In the genomic region with DNA sequence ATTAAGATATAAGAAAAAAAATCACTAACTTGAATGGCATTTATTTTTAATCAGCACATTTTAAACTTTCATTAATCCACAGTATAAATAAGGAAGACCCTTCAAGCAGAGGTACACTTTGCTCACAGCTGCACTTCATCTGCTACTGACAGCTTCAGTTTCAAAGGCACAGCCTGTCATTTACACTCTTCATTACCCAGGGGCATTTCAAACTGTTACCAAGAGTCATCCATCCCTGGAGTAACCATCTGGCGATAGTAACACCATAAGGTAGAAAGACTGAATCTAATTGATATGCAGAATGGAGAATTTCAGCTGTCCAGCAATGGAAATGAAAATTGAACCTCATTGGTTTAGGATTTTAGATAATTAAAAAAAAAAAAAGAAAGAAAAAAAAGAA, we compare ENCODE assay signal across 12 mouse cellular contexts. TPM values are rescaled to one million over a fixed set of nuclear protein-coding genes. Genes with fewer than 3 reads are reported as not detected.
DNase-seq lines count a peak whose midpoint lies in the region; ATAC-seq and TF ChIP-seq lines count a peak whose summit lies in the region.
"Had no signal": no experiment of that assay in that cellular context is flagged by ENCODE, and none has a peak within 500 bp of the region (broad histone marks: within the 10 kb centered on the region; RNA-seq: fewer than 3 reads in every experiment).

No protein-coding gene starts in this region.

- H3K9ac ChIP-seq in neural tube, embryonic 12.5 days: no peak overlapping the region
- no peak overlapping the region for H3K9ac ChIP-seq in neural tube, embryonic 15.5 days (replicated peaks)
- H3K9ac ChIP-seq in hindbrain, embryonic 16.5 days (ENCODE audit: low read depth, low read length): no peak overlapping the region
- H3K9ac ChIP-seq: heart, embryonic 13.5 days; intestine, embryonic 15.5 days; liver, embryonic 12.5 days had no signal

- H3K27me3 ChIP-seq in neural tube, embryonic 12.5 days (replicated peaks): no peaks in the 10 kb centered on the region
- H3K27me3 ChIP-seq in neural tube, embryonic 15.5 days (replicated peaks): no peaks in the 10 kb centered on the region
- H3K27me3 ChIP-seq in hindbrain, embryonic 16.5 days (replicated peaks; ENCODE audit: control insufficient read depth, insufficient read depth, low read length): no peaks in the 10 kb centered on the region
- H3K27me3 ChIP-seq: heart, embryonic 13.5 days; intestine, embryonic 15.5 days; liver, embryonic 12.5 days had no signal

- WGBS in neural tube, embryonic 12.5 days: 46% methylated on average over 1 of the region's 1 CpGs
- WGBS in neural tube, embryonic 15.5 days: 24% methylated on average over 1 of the region's 1 CpGs
- WGBS in hindbrain, embryonic 16.5 days: 21% methylated on average over 1 of the region's 1 CpGs

- H3K4me1 ChIP-seq in neural tube, embryonic 12.5 days: peaks cover 13% of the 10 kb centered on the region
- H3K4me1 ChIP-seq in neural tube, embryonic 15.5 days: peaks cover 8% of the 10 kb centered on the region
- H3K4me1 ChIP-seq in hindbrain, embryonic 16.5 days (ENCODE audit: control insufficient read depth, insufficient read depth, low read depth, low read length): no peaks in the 10 kb centered on the region
- H3K4me1 ChIP-seq: heart, embryonic 13.5 days; liver, embryonic 12.5 days had no signal

- no peak overlapping the region for H3K4me3 ChIP-seq in neural tube, embryonic 12.5 days
- no peak overlapping the region for H3K4me3 ChIP-seq in neural tube, embryonic 15.5 days (replicated peaks)
- no peak overlapping the region for H3K4me3 ChIP-seq in hindbrain, embryonic 16.5 days (ENCODE audit: low read length)
- no peak overlapping the region for H3K4me3 ChIP-seq in gastrocnemius, adult 2 months
- H3K4me3 ChIP-seq: heart, embryonic 13.5 days; intestine, embryonic 15.5 days; liver, embryonic 12.5 days had no signal

- no peaks in the 10 kb centered on the region for H3K36me3 ChIP-seq in neural tube, embryonic 12.5 days
- no peaks in the 10 kb centered on the region for H3K36me3 ChIP-seq in neural tube, embryonic 15.5 days
- no peaks in the 10 kb centered on the region for H3K36me3 ChIP-seq in hindbrain, embryonic 16.5 days (ENCODE audit: control insufficient read depth, insufficient read depth, low read length)
- H3K36me3 ChIP-seq: G1E; heart, embryonic 13.5 days; intestine, embryonic 15.5 days; liver, embryonic 12.5 days had no signal

- H3K9me3 ChIP-seq in neural tube, embryonic 12.5 days: no peaks in the 10 kb centered on the region
- H3K9me3 ChIP-seq in neural tube, embryonic 15.5 days (replicated peaks): no peaks in the 10 kb centered on the region
- no peaks in the 10 kb centered on the region for H3K9me3 ChIP-seq in hindbrain, embryonic 16.5 days (ENCODE audit: control insufficient read depth, low read length)
- H3K9me3 ChIP-seq: G1E; heart, embryonic 13.5 days; intestine, embryonic 15.5 days; liver, embryonic 12.5 days had no signal

- H3K4me2 ChIP-seq in neural tube, embryonic 12.5 days (replicated peaks): no peak overlapping the region
- H3K4me2 ChIP-seq in neural tube, embryonic 15.5 days: no peak overlapping the region
- H3K4me2 ChIP-seq in hindbrain, embryonic 16.5 days (ENCODE audit: low read length): no peak overlapping the region
- H3K4me2 ChIP-seq: heart, embryonic 13.5 days; intestine, embryonic 15.5 days; liver, embryonic 12.5 days had no signal

- DNase-seq in embryo, embryonic 10 days (ENCODE audit: low spot score): peak; percentile 39
- DNase-seq in embryo, embryonic 9.5 days (ENCODE audit: extremely low spot score): no peak
- DNase-seq in gastrocnemius, adult 2 months: no peak
- no peak for DNase-seq in adrenal gland, adult 18-20 months (ENCODE audit: low spot score in 2 of 2)
- DNase-seq in frontal cortex, adult 2 months (ENCODE audit: extremely low spot score in 1 of 2, low spot score in 1 of 2): no peak

- TF ChIP-seq CTCF in gastrocnemius, adult 2 months (IDR thresholded peaks at IDR 0.05): no peak

- peak; percentile 76 for ATAC-seq in neural tube, embryonic 12.5 days (ENCODE audit: low FRiP score, low read depth)
- no peak for ATAC-seq in neural tube, embryonic 15.5 days (ENCODE audit: low FRiP score)
- ATAC-seq in hindbrain, embryonic 16.5 days: peak; percentile 81
- ATAC-seq: intestine, embryonic 15.5 days; liver, embryonic 12.5 days had no signal

- intact Hi-C loops in gastrocnemius, adult 2 months (cut with DNase I): no loop called here

- H3K27ac ChIP-seq in neural tube, embryonic 12.5 days: no peak overlapping the region
- no peak overlapping the region for H3K27ac ChIP-seq in neural tube, embryonic 15.5 days (replicated peaks)
- no peak overlapping the region for H3K27ac ChIP-seq in hindbrain, embryonic 16.5 days (ENCODE audit: low read depth, low read length)
- H3K27ac ChIP-seq in gastrocnemius, adult 2 months: no peak overlapping the region
- H3K27ac ChIP-seq: heart, embryonic 13.5 days; intestine, embryonic 15.5 days; liver, embryonic 12.5 days had no signal

RNA-seq across cellular contexts. Expression of a gene that starts 34.2 kb away (rescaled TPM):
- polyA plus RNA-seq in neural tube, embryonic 12.5 days (2016; fragmentation: Nextera tagmentation; extraction: Ambion mirVana): 29.8 and 31.8 TPM in 2 replicates
- polyA plus RNA-seq in neural tube, embryonic 15.5 days (2015; fragmentation: Nextera tagmentation; extraction: Ambion mirVana): 42.3 and 50.5 TPM in 2 replicates
- 44.2 and 45.3 TPM in 2 replicates for polyA plus RNA-seq in hindbrain, embryonic 16.5 days (2015; fragmentation: Nextera tagmentation; extraction: Ambion mirVana)
- under 1 TPM; 0.31 to 0.59 TPM for total RNA-seq in gastrocnemius, adult 2 months (2021)
- 1 to 10 TPM; 5.1 to 6.0 TPM for total RNA-seq in adrenal gland, adult 18-20 months (2021)
- 20.2 and 24.8 TPM in 2 replicates for polyA plus RNA-seq in frontal cortex, adult 2 months (2012; rRNA removed)
